Mouse (Mus musculus) megakaryocyte, adult 5-6 weeks (primary cell): ENCODE measurements at regions not wholly inside any gene's neighbourhood (a gene's known extent, or its start where the extent isn't known, plus 50 kb on each side); places are given as distances from the start of the nearest gene placed in this dataset.
"Not testable (repeated sequence)": the region's sequence is repeated elsewhere in the genome, so short reads cannot be mapped to it uniquely, and the experiment has no call there.

ENCODE experiments used
- ATAC-seq: 2 replicates; pipeline ENCODE4 v1.8.0; 2016; ENCODE audit warnings: mild to moderate bottlenecking, inconsistent platforms; ENCODE audit not compliant: poor library complexity, severe bottlenecking

GRCm38 (mm10) chr3:84390769-84391168, 84.1 kb upstream of the Trim2 start:
- ATAC-seq = peak; percentile 67

GRCm38 (mm10) chr3:84388486-84388885, 81.8 kb upstream of the Trim2 start:
- peak; percentile 43; the same call in 1 of the 2 replicates for ATAC-seq

DNA sequence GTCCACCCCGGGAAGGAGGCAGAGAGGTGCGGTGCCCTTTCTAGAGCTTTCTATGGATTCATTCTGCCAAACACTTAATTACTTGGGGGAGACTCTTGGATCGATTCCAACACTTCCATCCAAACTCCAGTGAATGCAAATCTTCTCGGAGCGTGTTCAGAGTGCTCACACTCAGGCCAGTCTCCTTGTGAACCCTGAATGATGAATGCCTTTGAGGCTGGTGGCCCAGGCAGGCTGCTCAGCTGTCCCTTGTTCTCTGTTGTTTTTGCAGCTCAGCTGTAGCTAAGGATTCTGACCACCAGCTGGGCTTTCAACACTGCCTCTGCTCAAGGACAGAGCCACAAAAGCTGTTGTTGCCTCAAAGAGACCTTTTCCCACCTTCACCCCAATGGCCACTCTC, 79.0 kb upstream of the Trim2 start:
- no peak for ATAC-seq

GRCm38 (mm10) chr3:84383559-84383958, 76.9 kb upstream of the Trim2 start:
- no peak for ATAC-seq

- ATAC-seq = not testable (repeated sequence)
Measured at GRCm38 (mm10) chr3:84383038-84383437, 76.4 kb upstream of the Trim2 start.

- ATAC-seq = no peak
Measured at GRCm38 (mm10) chr3:84382006-84382405, 75.3 kb upstream of the Trim2 start.

GRCm38 (mm10) chr3:84378987-84379556, 72.4 kb upstream of the Trim2 start:
- no peak for ATAC-seq

GRCm38 (mm10) chr3:84376510-84376909, 69.8 kb upstream of the Trim2 start:
- ATAC-seq = no peak

- no peak for ATAC-seq
Measured at GRCm38 (mm10) chr3:84375832-84376231, 69.2 kb upstream of the Trim2 start.

- no peak for ATAC-seq
Measured at GRCm38 (mm10) chr3:84371842-84372241, 65.2 kb upstream of the Trim2 start.

DNA sequence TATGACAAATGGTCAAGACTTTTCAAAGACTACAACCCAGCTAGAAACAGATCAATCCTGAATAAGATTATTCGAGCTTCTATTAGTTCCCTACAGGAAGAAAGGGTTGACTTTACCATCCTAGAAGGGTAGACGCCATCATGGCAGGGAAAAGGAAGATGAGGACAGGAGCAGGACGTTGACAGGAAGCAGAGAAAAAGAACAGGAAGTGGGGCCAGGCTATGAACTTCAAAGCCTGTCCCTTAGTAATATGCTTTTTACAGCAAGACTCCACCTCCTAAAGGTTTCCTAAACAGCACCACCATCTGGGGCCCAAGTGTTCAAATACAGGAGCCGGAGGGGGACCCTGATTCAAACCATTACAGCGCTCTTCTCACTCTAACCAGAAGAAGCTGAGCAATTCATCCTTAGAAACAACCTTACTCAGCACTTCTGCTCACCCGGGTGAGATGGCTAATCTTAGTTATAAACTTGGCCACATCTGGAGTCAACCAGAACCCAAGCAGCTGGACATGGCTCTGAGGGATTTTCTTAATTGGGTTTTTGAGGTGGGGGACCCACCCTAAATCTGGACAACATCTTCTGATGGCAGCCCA, 60.6 kb upstream of the Trim2 start:
- no peak for ATAC-seq

- ATAC-seq = no peak
Measured at GRCm38 (mm10) chr3:84358672-84359071, 52.0 kb upstream of the Trim2 start.

- peak; percentile 89 for ATAC-seq
Measured at GRCm38 (mm10) chr3:84356690-84357014, 50.0 kb upstream of the Trim2 start.
